Mouse (Mus musculus): Measurements from ENCODE around the gene Osbpl3.

GRCm38 (mm10) chr6:50483426-50483825 lies 27.4 kb upstream of the Osbpl3 start:
- TF ChIP-seq EP300 (IDR thresholded peaks at IDR 0.05; ENCODE audit: insufficient read depth, low read depth, low read length) (no peak), POLR2A (IDR thresholded peaks at IDR 0.05; ENCODE audit: insufficient read depth, low read depth, low read length) (no peak), CTCF (IDR thresholded peaks at IDR 0.05) (no peak)
